Mouse (Mus musculus): ENCODE results near the gene Rnf111. TPM values are rescaled to one million over a fixed set of nuclear protein-coding genes. Genes with fewer than 3 reads are reported as not detected.
A peak's percentile ranks its signal among the peaks of the same experiment; 100 is the strongest.
"Not testable (repeated sequence)": the region's sequence is repeated elsewhere in the genome, so short reads cannot be mapped to it uniquely, and the experiment has no call there.

Gene Rnf111
- polyA plus RNA-seq, 1 experiment from 2014 or later: 27.7 TPM

GRCm38 (mm10) chr9:70483495-70483894, 20.0 kb downstream of the Rnf111 start:
- H3K4me1 ChIP-seq: no peaks in the 10 kb centered on the region
- no peak for DNase-seq (ENCODE audit: extremely low spot score, low spot score)
- H3K9me3 ChIP-seq: no peaks in the 10 kb centered on the region
- WGBS: 93% methylated on average over 5 of the region's 5 CpGs
- H3K27ac ChIP-seq: no peak overlapping the region
- H3K27me3 ChIP-seq (ENCODE audit: poor library complexity, severe bottlenecking): no peaks in the 10 kb centered on the region
- peaks cover 66% of the 10 kb centered on the region for H3K36me3 ChIP-seq (replicated peaks)
- H3K4me3 ChIP-seq: no peak overlapping the region

DNA sequence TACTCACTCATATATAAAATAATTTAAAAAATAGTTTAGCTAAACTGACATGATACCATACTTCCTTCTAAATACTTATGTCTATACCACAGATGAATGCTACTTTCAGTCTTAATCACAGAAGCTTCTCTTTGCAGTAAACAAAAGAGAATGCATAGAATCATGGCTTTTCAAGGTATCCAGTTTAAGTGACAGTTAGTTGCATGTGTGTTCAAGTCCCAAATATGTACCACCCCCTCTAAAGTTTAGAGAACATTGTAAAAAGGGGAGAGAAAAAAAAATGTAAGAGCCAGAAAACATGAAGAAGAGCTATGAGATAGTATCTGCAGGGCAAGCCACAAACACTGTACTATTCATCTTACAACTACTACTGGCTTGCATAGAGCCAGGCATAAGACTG, 21.7 kb downstream of the Rnf111 start:
- Histone ChIP-seq H3K4me3 (no peak overlapping the region), H3K4me1 (no peaks in the 10 kb centered on the region), H3K27me3 (ENCODE audit: poor library complexity, severe bottlenecking) (no peaks in the 10 kb centered on the region), H3K9me3 (no peaks in the 10 kb centered on the region), H3K36me3 (replicated peaks) (peaks cover 62% of the 10 kb centered on the region), H3K27ac (no peak overlapping the region)
- no peak for DNase-seq (ENCODE audit: extremely low spot score, low spot score)

DNA sequence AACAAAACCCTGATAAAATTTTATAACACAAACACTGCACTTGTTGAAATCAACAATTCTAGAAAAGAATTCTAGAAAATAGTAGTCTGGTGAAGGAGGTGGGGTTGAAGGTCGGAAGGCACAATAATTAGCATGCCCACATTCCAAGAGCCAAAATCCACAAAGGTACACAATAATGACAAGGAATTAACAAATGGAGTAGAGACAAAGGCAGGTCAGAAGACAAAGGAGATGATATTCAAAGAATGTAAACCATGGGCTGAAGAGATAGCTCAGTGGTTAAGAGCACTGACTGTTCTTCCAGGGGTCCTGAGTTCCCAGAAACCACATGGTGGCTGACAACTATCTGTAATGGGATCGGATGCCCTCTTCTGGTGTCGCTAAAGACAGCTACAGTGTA, 26.3 kb downstream of the Rnf111 start:
- 90% methylated on average over 3 of the region's 3 CpGs for WGBS
- no peak for DNase-seq (ENCODE audit: extremely low spot score, low spot score)
- H3K9me3 ChIP-seq: no peaks in the 10 kb centered on the region
- H3K4me1 ChIP-seq: no peaks in the 10 kb centered on the region
- no peak overlapping the region for H3K27ac ChIP-seq
- no peak overlapping the region for H3K4me3 ChIP-seq
- H3K27me3 ChIP-seq (ENCODE audit: poor library complexity, severe bottlenecking): no peaks in the 10 kb centered on the region
- H3K36me3 ChIP-seq (replicated peaks): peaks cover 86% of the 10 kb centered on the region

DNA sequence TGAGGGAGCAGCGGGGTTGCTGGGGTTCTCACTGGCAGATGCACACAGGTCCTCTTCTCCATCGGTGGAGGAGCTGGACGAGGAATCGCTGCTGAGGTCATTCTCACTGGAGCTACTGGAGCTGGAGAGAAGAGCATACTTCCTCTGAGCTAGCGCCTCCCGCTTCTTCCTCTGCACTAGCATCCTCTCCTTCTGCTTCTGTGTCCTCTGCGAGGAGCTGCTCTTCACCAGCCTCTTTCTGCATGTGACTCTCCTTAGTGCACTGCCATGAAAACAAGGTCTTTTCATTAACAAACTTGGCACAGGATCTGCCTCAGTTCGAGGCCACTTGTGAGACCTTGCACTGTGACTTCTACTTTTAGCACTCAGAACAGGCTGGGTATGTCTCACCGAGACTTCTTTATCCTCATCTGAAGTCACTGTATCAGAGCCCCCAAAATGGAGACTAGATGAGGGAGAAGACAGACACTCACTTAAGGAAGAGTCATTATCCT, 27.7 kb downstream of the Rnf111 start:
- no peak overlapping the region for H3K4me3 ChIP-seq
- H3K27me3 ChIP-seq (ENCODE audit: poor library complexity, severe bottlenecking): no peaks in the 10 kb centered on the region
- WGBS: 97% methylated on average over 9 of the region's 9 CpGs
- H3K27ac ChIP-seq: no peak overlapping the region
- DNase-seq (ENCODE audit: extremely low spot score, low spot score): no peak
- H3K9me3 ChIP-seq: no peaks in the 10 kb centered on the region
- peaks cover 81% of the 10 kb centered on the region for H3K36me3 ChIP-seq (replicated peaks)
- H3K4me1 ChIP-seq: no peaks in the 10 kb centered on the region

DNA sequence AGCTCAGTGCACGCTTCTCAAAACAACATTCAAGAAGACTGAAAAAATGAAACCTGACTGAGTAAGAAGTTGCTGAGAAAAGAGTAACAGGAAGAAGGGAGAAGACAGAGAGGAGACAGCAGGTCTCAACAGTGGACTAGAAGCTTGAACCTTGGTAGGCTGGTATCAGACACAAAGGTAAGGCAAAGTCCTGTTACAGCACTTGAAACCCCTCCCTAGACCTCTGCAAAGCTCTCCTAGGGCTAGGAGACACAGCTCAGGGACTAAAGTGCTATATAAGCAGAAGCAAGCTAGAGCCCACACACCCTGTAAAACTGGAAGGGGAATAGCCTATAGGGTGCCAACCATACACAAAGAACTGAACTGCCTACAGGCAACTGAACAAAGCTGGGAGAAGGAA, 30.1 kb downstream of the Rnf111 start:
- no peaks in the 10 kb centered on the region for H3K4me1 ChIP-seq
- WGBS: 95% methylated on average over 1 of the region's 1 CpGs

GRCm38 (mm10) chr9:70463091-70463490, 40.4 kb downstream of the Rnf111 start:
- H3K4me3 ChIP-seq; H3K27me3 ChIP-seq (ENCODE audit: poor library complexity, severe bottlenecking); H3K4me1 ChIP-seq; DNase-seq (ENCODE audit: extremely low spot score, low spot score); H3K27ac ChIP-seq; H3K9me3 ChIP-seq: not testable (repeated sequence)
- WGBS: 93% methylated on average over 13 of the region's 13 CpGs
- peaks cover 44% of the 10 kb centered on the region for H3K36me3 ChIP-seq (replicated peaks)

More for the DNA sequence above, 30.1 kb downstream of the Rnf111 start:
- Histone ChIP-seq H3K27ac (no peak overlapping the region), H3K36me3 (replicated peaks) (peaks cover 74% of the 10 kb centered on the region), H3K27me3 (ENCODE audit: poor library complexity, severe bottlenecking) (no peaks in the 10 kb centered on the region), H3K4me3 (no peak overlapping the region), H3K9me3 (no peaks in the 10 kb centered on the region)
- DNase-seq (ENCODE audit: extremely low spot score, low spot score): no peak

DNA sequence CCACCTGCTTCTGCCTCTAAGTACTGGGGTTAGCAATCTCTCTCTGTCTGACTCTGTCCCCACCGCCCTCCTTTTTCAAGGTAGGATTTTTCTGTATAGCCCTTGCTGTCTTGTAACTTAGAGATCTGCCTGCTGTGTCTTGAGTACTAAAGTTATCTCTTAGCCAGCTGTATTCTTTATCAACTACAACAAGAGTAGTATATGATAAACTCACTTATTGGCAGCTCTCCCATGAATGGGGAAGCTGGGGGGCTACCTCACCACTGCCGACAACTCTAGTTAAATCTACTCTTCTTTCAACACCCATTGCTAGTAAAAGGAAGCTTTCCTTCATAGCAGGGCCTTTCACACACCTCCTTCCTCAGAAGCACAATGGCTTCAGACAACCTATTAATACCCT, 51.2 kb downstream of the Rnf111 start:
- Histone ChIP-seq H3K36me3 (replicated peaks) (peaks cover 97% of the 10 kb centered on the region), H3K4me1 (no peaks in the 10 kb centered on the region), H3K9me3 (no peaks in the 10 kb centered on the region), H3K27me3 (ENCODE audit: poor library complexity, severe bottlenecking) (no peaks in the 10 kb centered on the region), H3K4me3 (no peak overlapping the region), H3K27ac (no peak overlapping the region)
- 94% methylated on average over 2 of the region's 2 CpGs for WGBS
- no peak for DNase-seq (ENCODE audit: extremely low spot score, low spot score)

- no peaks in the 10 kb centered on the region for H3K4me1 ChIP-seq
- no peaks in the 10 kb centered on the region for H3K27me3 ChIP-seq (ENCODE audit: poor library complexity, severe bottlenecking)
- no peak overlapping the region for H3K4me3 ChIP-seq
- H3K9me3 ChIP-seq: no peaks in the 10 kb centered on the region
- H3K36me3 ChIP-seq (replicated peaks): peaks cover 93% of the 10 kb centered on the region
- DNase-seq (ENCODE audit: extremely low spot score, low spot score): no peak
- WGBS: 96% methylated on average over 5 of the region's 5 CpGs
- H3K27ac ChIP-seq: no peak overlapping the region
Observed at GRCm38 (mm10) chr9:70449072-70449471, 54.5 kb downstream of the Rnf111 start.

GRCm38 (mm10) chr9:70439959-70440358, 63.6 kb downstream of the Rnf111 start:
- 97% methylated on average over 4 of the region's 4 CpGs for WGBS
- peaks cover 97% of the 10 kb centered on the region for H3K36me3 ChIP-seq (replicated peaks)
- no peaks in the 10 kb centered on the region for H3K9me3 ChIP-seq

GRCm38 (mm10) chr9:70422661-70423060, 80.9 kb downstream of the Rnf111 start:
- peaks cover 64% of the 10 kb centered on the region for H3K36me3 ChIP-seq (replicated peaks)
- 97% methylated on average over 2 of the region's 2 CpGs for WGBS

More at GRCm38 (mm10) chr9:70439959-70440358, 63.6 kb downstream of the Rnf111 start:
- no peaks in the 10 kb centered on the region for H3K27me3 ChIP-seq (ENCODE audit: poor library complexity, severe bottlenecking)
- H3K27ac ChIP-seq: no peak overlapping the region
- no peak for DNase-seq (ENCODE audit: extremely low spot score, low spot score)
- H3K4me1 ChIP-seq: no peaks in the 10 kb centered on the region
- H3K4me3 ChIP-seq: no peak overlapping the region

DNA sequence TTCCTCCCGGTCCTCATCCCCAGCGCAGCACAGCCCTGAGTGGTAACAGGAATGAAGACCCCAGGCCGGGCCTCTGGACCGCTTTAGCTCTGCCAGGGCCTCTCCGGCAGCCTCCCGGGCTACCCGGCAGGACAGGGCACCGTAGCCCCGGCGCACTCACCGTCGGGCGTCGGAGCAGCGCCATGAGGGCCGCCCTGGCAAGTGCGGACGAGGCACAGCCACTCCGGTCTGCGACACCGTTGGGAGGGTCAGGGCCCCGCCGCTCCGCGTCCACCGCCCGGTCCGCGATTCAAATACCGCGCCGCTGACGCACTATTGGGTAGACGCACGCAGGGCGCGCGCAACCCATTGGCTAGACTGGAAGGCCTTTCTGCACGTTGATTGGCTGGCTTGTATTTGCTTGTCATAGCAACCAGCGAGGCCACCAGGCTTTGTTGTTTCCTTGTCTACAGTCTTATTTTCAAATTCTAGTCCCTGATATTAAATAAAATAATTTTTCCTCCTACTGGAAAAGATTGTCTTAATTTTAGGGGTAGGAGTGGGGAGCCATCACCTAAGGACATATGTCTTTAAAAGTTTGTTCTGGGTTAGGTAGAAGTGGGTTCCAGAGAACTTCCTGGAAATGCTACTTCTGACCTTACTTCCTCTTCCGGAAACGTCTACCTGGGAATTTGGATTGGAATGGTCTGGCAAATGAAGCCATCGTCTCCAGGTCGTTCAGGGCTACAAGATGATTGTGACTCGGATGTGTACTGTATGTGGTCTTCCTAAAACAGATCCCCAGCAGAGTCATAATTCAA, 82.1 kb downstream of the Rnf111 start, which contains the start of gene Ccnb2:
Gene Ccnb2, minus strand, starts transcription at position 291 of the 800 bp plus-strand sequence.
- peak within 1 kb of the TSS; percentile 96 for H3K27ac ChIP-seq
- peak within 1 kb of the TSS; percentile 74 for H3K4me3 ChIP-seq
- no peaks in the 10 kb centered on the region for H3K27me3 ChIP-seq (ENCODE audit: poor library complexity, severe bottlenecking)
- 3% methylated on average over 45 of the region's 45 CpGs for WGBS
- DNase-seq (ENCODE audit: extremely low spot score, low spot score): peak; percentile 90
- H3K9me3 ChIP-seq: no peaks in the 10 kb centered on the region
- peaks cover 64% of the 10 kb centered on the region for H3K36me3 ChIP-seq (replicated peaks)
- H3K4me1 ChIP-seq: peaks cover 14% of the 10 kb centered on the region

More at GRCm38 (mm10) chr9:70422661-70423060, 80.9 kb downstream of the Rnf111 start:
- H3K9me3 ChIP-seq: no peaks in the 10 kb centered on the region
- H3K27ac ChIP-seq: no peak overlapping the region
- H3K4me3 ChIP-seq: no peak overlapping the region
- H3K27me3 ChIP-seq (ENCODE audit: poor library complexity, severe bottlenecking): no peaks in the 10 kb centered on the region
- peaks cover 14% of the 10 kb centered on the region for H3K4me1 ChIP-seq
- no peak for DNase-seq (ENCODE audit: extremely low spot score, low spot score)

DNA sequence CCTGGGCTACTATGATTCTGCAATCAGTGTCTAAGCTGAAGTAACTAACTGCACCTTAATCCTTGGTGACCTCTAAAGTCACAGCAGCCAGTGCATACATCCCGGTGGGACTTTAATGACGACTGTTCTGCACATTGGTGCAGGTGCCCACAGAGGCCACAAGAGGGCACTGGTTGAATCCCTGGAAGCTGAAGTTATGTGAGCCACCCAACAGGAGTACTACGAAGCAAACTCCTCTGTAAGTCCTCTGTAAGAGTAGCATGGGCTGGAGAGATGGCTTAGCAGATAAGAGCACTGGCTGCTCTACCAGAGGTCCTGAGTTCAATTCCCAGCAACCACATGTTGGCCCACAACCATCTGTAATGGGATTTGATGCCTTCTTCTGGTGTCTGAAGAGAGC, 87.1 kb downstream of the Rnf111 start:
- Histone ChIP-seq H3K27me3 (ENCODE audit: poor library complexity, severe bottlenecking) (no peaks in the 10 kb centered on the region), H3K9me3 (no peaks in the 10 kb centered on the region), H3K4me1 (peaks cover 12% of the 10 kb centered on the region), H3K36me3 (replicated peaks) (peaks cover 79% of the 10 kb centered on the region), H3K4me3 (no peak overlapping the region), H3K27ac (no peak overlapping the region)
- no peak for DNase-seq (ENCODE audit: extremely low spot score, low spot score)
- 88% methylated on average over 3 of the region's 3 CpGs for WGBS

- Histone ChIP-seq H3K4me3 (no peak overlapping the region), H3K27me3 (ENCODE audit: poor library complexity, severe bottlenecking) (no peaks in the 10 kb centered on the region), H3K9me3 (no peaks in the 10 kb centered on the region), H3K27ac (no peak overlapping the region), H3K4me1 (no peaks in the 10 kb centered on the region), H3K36me3 (replicated peaks) (peaks cover 99% of the 10 kb centered on the region)
- no peak for DNase-seq (ENCODE audit: extremely low spot score, low spot score)
- WGBS: 92% methylated on average over 7 of the region's 7 CpGs
Observed at GRCm38 (mm10) chr9:70413038-70413437, 90.5 kb downstream of the Rnf111 start.
